Mouse (Mus musculus) C2C12 (cell line): ENCODE measurements around the gene Mmadhc. TPM values are rescaled to one million over a fixed set of nuclear protein-coding genes. Genes with fewer than 3 reads are reported as not detected.

Experiments
- H3K27me3 ChIP-seq: one replicate; pipeline ENCODE4 v1.6.1; 2011; ENCODE audit not compliant: control insufficient read depth, insufficient read depth, insufficient read length
- H3K36me3 ChIP-seq: one replicate; pipeline ENCODE4 v1.6.1; 2011; ENCODE audit not compliant: control insufficient read depth, insufficient read depth
- H3K4me3 ChIP-seq: one replicate; pipeline ENCODE4 v1.5.1; 2011; ENCODE audit warnings: mild to moderate bottlenecking, control low read depth; ENCODE audit not compliant: poor library complexity, insufficient read depth, severe bottlenecking
- H3K79me2 ChIP-seq: one replicate; pipeline ENCODE4 v1.6.1; 2011; ENCODE audit not compliant: control insufficient read depth, insufficient read depth
- H3K79me3 ChIP-seq: one replicate; pipeline ENCODE4 v1.6.1; 2011; ENCODE audit warnings: low read depth, control low read depth
- H3ac ChIP-seq: one replicate; pipeline ENCODE3; 2011; ENCODE audit warnings: low read depth; ENCODE audit not compliant: control insufficient read depth, insufficient read length
- CEBPB ChIP-seq: IDR thresholded peaks from one replicate; pipeline ENCODE4 v1.6.1; 2011; ENCODE audit warnings: low read depth, mild to moderate bottlenecking, control low read depth, moderate library complexity
- CTCF ChIP-seq: IDR thresholded peaks from one replicate; pipeline ENCODE4 v1.5.1; 2011; ENCODE audit not compliant: control insufficient read depth, insufficient read depth, insufficient read length
- FOSL1 ChIP-seq: IDR thresholded peaks from one replicate; pipeline ENCODE4 v1.8.0; 2011; ENCODE audit warnings: mild to moderate bottlenecking, low read length; ENCODE audit not compliant: poor library complexity, insufficient read depth, severe bottlenecking
- MAX ChIP-seq: IDR thresholded peaks from one replicate; pipeline ENCODE4 v1.6.1; 2011; ENCODE audit warnings: mild to moderate bottlenecking, control low read depth
- MYOD1 ChIP-seq: IDR thresholded peaks from one replicate; pipeline ENCODE4 v1.6.1; 2011; ENCODE audit warnings: low read depth; ENCODE audit not compliant: control insufficient read depth, insufficient read length
- MYOG ChIP-seq: IDR thresholded peaks from one replicate; pipeline ENCODE4 v1.6.1; 2011; ENCODE audit not compliant: control insufficient read depth, insufficient read length; ENCODE audit errors: extremely low read depth
- USF1 ChIP-seq: IDR thresholded peaks from one replicate; pipeline ENCODE4 v1.6.1; 2011; ENCODE audit warnings: low read depth, mild to moderate bottlenecking, control low read depth, moderate library complexity
- polyA plus RNA-seq: library from polyadenylated mRNA; unstranded; fragments of >200 nt; fragmentation: generic; extraction: Trizol; gene quantifications from one replicate; pipeline ENCODE4 v1.2.1, GENCODE M21; 2012; ENCODE audit warnings: missing spikeins

Gene Mmadhc
- polyA plus RNA-seq, 1 experiment = 98.7 TPM

DNA sequence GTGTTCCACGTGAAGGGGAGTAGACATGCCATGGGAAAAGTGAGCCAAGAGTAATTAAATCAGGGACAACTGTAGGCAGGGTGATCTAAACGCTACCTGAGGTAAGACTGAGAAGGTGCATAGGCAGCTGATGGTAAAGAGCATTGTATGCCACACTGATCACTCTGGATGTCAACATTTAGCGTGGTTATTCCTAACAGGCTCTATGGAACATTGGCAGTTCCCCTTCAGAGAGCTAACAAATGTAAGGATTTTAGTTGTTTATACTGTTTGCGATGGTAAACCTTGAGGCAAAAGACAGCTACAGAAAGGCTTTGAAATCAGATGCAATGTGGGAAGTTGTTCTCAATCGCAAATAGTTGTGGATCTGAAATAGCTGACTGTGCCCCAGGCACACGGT, 32.5 kb downstream of the Mmadhc start:
- no peak overlapping the region for H3K4me3 ChIP-seq
- H3K36me3 ChIP-seq = no peaks in the 10 kb centered on the region
- peaks cover 5% of the 10 kb centered on the region for H3K79me2 ChIP-seq
- no peak overlapping the region for H3ac ChIP-seq
- no peaks in the 10 kb centered on the region for H3K79me3 ChIP-seq
- H3K27me3 ChIP-seq = no peaks in the 10 kb centered on the region
- no peak for TF ChIP-seq CEBPB
- TF ChIP-seq FOSL1 = no peak
- no peak for TF ChIP-seq USF1
- no peak for TF ChIP-seq MAX
- TF ChIP-seq MYOD1 = no peak

DNA sequence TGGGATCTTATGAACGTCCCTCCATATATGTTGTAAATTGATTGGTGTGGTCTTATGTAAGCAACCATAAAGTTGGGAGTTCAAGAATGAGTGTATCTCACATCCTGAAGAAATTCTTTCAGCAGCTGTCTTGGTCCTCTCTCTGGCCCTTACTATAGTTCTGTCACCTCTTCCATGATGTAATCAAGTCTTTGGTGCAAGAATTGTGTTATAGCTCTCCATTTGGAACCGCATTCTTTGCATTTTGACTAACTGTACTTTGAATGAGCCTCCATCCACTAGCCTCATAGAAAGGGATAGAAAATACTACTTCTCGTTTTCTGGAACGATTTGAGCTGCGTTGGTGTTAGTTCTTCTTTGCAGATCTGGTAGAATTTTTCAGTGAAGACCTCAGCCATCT, 41.6 kb downstream of the Mmadhc start:
- H3K4me3 ChIP-seq = no peak overlapping the region
- H3ac ChIP-seq = no peak overlapping the region
- TF ChIP-seq USF1 (no peak), CEBPB (no peak), CTCF (no peak), MYOG (no peak), MYOD1 (no peak), FOSL1 (no peak), MAX (no peak)
- no peaks in the 10 kb centered on the region for H3K27me3 ChIP-seq
- H3K36me3 ChIP-seq = no peaks in the 10 kb centered on the region
- H3K79me3 ChIP-seq = no peaks in the 10 kb centered on the region
- H3K79me2 ChIP-seq = no peaks in the 10 kb centered on the region

DNA sequence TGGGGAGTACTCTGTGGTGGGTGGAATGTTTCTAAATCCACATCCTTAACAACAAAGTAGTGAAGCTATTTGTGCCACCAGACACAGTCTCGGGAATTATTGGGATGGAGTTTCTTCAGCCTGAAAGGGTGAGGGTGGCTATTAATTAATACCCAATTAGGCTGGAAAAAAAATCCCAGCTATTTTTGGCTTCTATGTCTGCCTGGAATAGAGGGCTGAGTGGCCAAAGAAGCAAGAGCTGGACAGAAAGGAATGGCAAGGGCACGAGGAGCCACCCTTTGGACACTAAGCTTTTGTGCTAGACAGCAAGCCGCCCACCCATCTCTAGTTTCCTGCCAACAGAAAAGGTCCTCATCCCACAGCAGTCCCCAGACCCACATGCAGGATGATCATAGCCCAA, 48.0 kb downstream of the Mmadhc start:
- Histone ChIP-seq H3K79me2 (no peaks in the 10 kb centered on the region), H3K4me3 (no peak overlapping the region), H3K79me3 (no peaks in the 10 kb centered on the region), H3K27me3 (no peaks in the 10 kb centered on the region), H3K36me3 (no peaks in the 10 kb centered on the region), H3ac (no peak overlapping the region)
- TF ChIP-seq CEBPB (no peak), MYOD1 (no peak), MYOG (no peak), MAX (no peak), USF1 (no peak), FOSL1 (no peak), CTCF (no peak)

DNA sequence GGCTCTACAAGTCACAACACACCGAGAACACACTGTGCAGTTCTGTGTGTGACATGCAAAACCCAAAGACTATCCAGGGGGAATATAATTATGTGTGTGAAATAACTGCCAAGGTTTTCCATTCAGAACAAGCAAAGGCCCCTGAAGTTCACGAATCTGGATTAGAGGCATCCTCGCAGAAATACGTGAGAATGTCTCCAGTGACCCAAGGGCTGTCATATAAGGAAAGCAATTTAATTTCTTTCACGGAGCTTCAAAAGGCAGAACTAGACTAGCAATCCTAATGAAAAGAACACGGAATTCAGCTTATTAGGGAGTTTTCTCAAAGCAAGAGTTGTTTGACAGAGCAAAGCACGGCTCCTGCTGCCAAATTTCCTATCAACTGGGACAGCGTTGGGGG, 63.1 kb downstream of the Mmadhc start:
- no peak for TF ChIP-seq CTCF
- no peak for TF ChIP-seq CEBPB
- no peak for TF ChIP-seq USF1
- TF ChIP-seq MYOD1 = no peak
- TF ChIP-seq FOSL1 = no peak
- no peak for TF ChIP-seq MAX
- TF ChIP-seq MYOG = no peak
- H3K36me3 ChIP-seq = no peaks in the 10 kb centered on the region

More for the DNA sequence above, 63.1 kb downstream of the Mmadhc start:
- H3K27me3 ChIP-seq = no peaks in the 10 kb centered on the region
- H3K4me3 ChIP-seq = no peak overlapping the region
- no peak overlapping the region for H3ac ChIP-seq
- H3K79me2 ChIP-seq = no peaks in the 10 kb centered on the region
- no peaks in the 10 kb centered on the region for H3K79me3 ChIP-seq

Other genes starting within 250 kb of the Mmadhc start
- gene Lypd6, start 230.4 kb downstream of the Mmadhc start, polyA plus RNA-seq = 0.55 TPM